Mouse (Mus musculus): Measurements from ENCODE around the gene Fndc5.
A peak's percentile ranks its signal among the peaks of the same experiment; 100 is the strongest.

The Fndc5 gene

DNA sequence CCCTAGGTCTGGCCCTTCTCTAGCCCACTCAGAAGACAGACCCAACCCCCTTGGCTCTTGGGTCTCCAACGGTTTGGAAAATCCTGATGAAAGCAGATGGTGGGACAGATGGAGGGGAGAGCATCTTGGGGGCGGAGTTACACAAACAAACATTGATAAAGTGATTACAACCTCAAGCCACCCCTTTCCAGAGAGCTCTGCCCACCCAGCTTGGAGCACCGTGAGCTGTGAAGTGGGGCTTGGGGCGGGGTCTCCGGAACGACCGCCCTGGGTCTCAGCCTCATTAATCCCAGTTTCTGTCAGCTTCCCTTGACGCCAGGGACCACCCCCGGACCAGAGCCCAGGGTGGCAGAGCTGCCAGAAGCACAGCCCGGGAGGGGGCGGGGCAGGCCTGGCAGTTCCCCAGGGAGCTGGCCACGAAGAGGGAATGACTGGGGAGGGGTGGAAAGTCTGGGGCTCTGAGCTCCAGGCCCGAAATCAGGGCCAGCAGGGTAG, 12.1 kb upstream of the Fndc5 start:
- DNase-seq (ENCODE audit: low spot score) = peak; percentile 78

GRCm38 (mm10) chr4:129125736-129126451, 10.9 kb upstream of the Fndc5 start:
- peak; percentile 73 for DNase-seq (ENCODE audit: low spot score)

DNA sequence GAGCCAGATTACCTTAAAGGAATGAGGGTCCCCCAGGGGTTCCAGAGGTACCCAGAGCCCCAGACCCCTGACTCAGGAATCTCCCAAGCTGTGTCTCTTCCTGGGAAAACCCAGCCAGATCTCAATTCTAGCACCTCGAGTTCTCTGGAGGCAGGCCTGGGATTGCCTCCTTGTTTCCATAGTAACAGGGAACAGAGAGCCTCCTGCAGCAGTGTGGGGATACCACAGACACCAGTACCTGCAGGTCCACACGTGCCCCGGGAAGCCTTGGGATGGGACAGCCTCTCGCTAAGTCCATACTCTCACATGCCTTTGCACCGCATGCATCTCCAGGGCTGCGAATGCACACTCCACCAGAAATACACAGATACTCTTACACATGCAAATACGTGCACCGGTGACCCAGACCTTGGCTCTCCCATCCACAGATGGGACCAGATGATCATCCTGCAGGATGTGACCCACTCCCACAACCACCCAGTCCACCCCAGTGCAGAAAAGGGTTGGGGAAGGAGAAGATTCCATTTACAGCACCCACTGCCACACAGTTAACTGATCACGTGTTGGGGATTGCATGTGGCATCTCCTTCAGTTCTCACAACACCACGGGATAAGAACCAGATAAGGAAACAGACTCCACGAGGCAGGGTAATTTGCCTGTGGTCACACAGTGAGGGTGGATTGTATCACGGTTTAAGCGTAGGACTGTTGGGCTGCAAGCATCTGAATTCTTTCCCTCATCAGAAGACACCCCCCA, 8.0 kb upstream of the Fndc5 start:
- peak; percentile 64 for DNase-seq (ENCODE audit: low spot score)

- DNase-seq (ENCODE audit: low spot score) = peak; percentile 57
These were observed 7.4 kb upstream of the Fndc5 start for GRCm38 (mm10) chr4:129129387-129129786.

DNA sequence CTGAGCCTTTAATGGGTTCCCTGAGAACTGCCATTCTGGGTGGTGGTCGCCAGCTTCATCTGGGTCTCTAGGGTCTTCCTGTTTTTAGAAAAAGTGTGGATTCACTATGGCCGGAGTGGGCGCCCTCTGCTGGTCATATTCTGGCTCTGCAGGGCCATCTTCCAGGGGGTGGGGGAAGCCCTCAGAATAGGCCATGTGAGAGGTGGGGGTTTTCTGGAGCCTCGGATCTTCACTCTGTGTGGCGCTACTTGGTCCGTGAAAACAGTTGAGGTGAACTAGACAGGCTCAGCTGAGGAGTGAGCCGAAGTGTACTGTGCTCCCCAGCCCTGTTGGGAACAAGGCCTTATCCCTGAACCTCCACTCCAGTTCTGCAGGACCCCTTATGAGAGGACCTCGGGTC, 6.7 kb upstream of the Fndc5 start:
- peak; percentile 79 for DNase-seq (ENCODE audit: low spot score)

- peak; percentile 25 for DNase-seq (ENCODE audit: low spot score)
These were observed 6.0 kb upstream of the Fndc5 start for GRCm38 (mm10) chr4:129130755-129131303.

DNA sequence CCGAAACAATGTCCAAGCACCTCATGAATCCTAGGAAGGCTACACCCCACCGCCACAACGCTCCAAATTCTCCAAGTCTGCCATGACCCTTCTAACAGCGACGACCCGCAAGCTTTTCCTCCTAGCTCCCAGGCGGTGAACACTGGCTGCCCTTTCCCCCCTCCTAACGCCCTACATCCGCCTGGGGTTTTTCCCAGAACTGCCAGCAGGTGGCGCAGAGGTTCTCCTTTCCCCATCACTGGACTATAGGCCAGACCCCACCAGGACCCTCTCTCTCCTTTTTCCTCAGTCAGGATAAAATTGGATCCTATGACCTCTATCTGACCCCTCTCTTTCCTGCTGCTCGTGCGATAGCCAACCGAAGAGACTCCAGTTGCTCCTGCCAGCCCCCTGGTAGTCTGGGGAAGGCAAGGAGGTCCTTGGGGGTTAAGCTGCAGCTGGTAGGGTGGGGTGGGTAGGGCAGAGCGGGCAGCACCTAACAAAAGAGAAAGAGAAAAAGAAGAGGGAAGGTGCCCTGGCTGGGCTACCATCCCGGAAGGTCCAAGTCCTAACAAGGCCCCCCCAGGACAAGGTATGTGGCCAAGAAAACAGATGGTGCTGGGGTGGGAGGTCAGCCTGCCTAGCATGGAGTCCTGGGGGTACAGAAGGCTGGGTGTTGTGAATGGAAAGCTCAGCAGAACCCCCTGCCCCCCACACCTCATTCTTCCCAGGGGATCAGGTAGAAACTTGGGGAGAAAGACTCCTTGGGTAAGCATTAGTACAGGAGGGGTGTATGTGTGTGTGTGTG, 1.8 kb upstream of the Fndc5 start:
- peak; percentile 88 for DNase-seq (ENCODE audit: low spot score)

GRCm38 (mm10) chr4:129135637-129136036, 1.2 kb upstream of the Fndc5 start:
- no peak for DNase-seq (ENCODE audit: low spot score)

GRCm38 (mm10) chr4:129136189-129136578, 615 bp upstream of the Fndc5 start:
- peak; percentile 45 for DNase-seq (ENCODE audit: low spot score)

DNA sequence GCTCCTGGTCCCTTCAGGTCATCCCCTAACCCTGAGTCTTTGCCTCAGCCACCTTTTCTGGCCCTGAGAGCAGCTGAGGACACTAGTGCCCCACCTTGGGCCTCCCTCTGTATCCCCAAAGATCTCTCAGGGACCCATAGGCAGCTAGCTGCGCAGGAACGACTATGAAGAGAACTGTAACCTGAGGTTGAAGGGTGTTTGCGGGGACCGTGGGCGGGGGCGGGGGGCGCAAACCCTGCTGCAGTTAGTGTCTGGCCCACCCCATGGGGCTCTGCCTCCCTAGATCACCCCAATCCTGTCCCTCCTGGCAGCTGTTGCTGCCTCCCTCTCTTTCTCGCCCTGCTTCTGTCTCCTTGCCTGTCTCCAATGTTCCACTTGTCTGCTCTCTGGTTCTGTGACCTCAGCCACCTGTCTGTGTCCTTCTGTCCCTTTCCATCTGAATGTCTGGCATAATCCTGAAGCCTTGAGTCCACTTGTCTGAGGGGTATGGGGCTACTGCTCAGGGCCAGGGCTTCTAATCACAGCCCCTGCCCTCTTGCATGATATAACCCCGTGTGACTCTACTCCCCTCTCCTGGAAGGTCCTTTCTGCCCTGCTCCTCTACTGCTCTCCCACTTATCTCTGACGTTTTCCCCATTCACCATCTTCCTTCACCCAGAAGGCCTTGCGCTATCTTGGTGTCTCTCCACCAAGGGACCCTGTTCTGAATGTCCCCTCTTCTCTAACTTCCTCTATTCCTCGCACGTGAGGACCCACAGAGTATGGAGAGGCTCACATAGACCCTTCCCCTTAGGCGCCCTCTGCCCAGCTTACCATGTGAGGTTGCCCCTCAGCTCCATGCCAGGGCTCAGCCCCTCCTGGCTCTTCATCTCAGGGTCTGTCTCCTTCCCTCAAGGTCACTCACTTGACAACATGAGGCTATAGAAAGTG, 858 bp downstream of the Fndc5 start:
- DNase-seq (ENCODE audit: low spot score) = no peak

- DNase-seq (ENCODE audit: low spot score) = no peak
These were observed 2.8 kb downstream of the Fndc5 start for GRCm38 (mm10) chr4:129139642-129140041.

DNA sequence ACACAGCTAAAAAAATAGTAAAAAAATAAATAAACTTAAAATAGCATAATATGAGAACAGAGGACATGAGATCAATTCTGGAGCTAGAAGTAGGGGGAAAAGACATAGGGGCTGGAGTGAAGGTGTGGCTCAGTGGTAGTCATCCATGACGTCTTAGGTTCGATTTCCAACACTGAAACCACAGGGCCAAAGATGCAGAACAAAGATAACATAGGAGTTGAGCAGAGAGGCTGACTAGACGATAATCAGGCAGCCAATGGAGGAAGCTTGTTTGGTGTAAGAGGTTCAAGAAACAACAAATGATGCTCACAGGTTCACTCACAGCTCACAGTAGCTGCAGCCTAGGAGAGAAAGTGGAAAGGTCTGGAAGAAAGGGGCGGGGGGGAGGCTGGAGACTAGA, 4.0 kb downstream of the Fndc5 start:
- DNase-seq (ENCODE audit: low spot score) = no peak

DNA sequence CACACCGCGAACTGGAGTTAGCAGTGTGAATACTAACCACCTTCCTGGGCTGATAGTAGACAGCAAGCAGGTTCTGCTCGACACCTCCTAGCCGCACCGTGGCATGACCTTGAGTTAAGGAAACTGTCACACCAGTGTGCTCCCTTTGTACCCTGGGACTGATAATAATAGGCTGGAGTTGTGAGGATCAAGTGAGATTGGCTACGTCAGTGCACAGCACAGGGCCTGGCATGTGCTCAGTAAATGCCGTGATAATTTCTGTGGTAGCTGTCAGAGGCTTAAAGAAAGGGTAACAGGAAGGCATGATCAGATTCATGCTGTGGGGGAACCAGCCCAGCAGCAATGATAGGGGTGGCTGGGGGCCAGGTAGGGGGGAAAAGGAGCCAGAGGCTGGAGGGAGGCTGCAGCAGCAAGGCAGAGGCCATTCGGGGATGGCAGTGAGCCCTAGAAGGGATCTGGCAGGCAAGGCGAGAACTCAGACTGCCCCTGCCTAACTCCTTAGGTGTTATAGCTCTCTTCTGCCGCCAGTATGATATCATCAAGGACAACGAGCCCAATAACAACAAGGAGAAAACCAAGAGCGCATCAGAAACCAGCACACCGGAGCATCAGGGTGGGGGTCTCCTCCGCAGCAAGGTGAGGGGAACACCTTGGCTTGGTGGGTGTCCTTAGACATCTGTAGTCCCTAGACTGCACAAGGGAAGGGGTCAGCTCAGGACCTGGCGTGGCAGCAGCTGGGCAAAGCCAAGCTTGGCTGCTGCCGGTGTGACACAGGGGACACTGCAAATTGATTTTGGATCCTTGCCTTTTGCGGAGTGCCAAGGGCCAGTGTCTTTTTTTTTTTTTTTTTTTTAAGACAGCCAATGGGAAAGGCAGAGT, 5.0 kb downstream of the Fndc5 start:
- DNase-seq (ENCODE audit: low spot score) = no peak

- no peak for DNase-seq (ENCODE audit: low spot score)
These were observed 5.7 kb downstream of the Fndc5 start for GRCm38 (mm10) chr4:129142439-129143045.

DNA sequence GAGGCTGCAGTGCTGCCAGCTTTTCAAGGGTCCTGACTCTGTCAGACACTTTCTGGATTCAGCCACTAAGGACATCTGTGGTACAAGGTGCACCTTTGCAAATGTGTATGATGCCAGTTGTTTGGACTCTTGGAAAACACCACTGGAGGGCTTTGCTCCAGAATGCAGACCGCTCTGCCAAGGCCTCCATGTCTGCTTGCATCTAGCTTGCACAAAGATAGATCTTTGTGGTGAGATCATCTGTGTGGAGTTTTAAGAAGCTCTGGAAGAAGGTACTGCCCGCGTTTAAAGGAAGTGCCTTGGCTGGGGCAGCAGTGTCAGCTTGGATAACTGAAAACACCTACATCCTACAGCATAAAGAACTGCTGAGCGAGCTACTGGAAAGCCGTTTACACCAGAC, 6.7 kb downstream of the Fndc5 start:
- no peak for DNase-seq (ENCODE audit: low spot score)

- DNase-seq (ENCODE audit: low spot score) = no peak
These were observed 7.9 kb downstream of the Fndc5 start for GRCm38 (mm10) chr4:129144401-129145367.

DNA sequence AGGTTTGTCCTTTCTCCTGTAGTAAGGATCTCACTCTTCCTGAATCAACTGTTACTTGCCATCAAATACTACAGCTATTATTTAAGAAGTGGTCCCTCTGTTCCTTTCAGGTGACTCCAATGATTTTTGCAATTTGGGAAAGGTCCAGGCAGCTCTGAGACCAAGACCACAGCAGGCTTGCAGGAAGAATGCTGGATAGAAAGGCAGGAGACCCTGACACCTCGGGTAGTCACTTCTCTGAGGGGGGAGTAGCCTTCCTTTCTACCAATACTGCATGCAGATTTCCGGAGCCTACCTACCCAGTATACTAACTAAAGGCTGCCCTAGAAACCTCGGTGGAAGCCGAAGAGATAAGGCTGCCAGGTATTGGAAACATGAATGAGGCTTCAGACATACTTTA, 8.6 kb downstream of the Fndc5 start:
- no peak for DNase-seq (ENCODE audit: low spot score)

DNA sequence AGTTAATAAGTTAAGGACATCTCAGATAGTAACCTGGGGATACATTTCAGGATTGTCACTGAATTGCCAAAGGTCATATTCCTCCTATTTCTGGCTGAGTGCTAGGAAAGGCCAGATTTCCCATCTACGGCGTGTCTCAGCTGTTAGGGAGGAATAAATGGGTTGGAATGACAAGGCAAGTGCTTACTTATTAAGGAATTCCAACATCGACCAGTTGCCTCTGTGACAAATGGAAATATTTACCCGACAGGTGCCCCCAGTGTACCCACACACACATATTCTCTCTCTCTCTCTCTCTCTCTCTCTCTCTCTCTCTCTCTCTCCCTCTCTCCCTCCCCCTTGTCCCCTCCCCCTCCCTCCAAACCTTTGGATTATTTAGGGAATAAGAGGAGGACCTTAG, 9.1 kb downstream of the Fndc5 start:
- DNase-seq (ENCODE audit: low spot score) = no peak

- no peak for DNase-seq (ENCODE audit: low spot score)
These were observed 9.6 kb downstream of the Fndc5 start for GRCm38 (mm10) chr4:129146392-129146791.
